Mouse (Mus musculus): ENCODE data around the gene Cga. TPM values are rescaled to one million over a fixed set of nuclear protein-coding genes. Genes with fewer than 3 reads are reported as not detected.
A peak's percentile ranks its signal among the peaks of the same experiment; 100 is the strongest.
"Not testable (repeated sequence)": the region's sequence is repeated elsewhere in the genome, so short reads cannot be mapped to it uniquely, and the experiment has no call there.

Cga gene
- polyA plus RNA-seq, 1 experiment: not detected

DNA sequence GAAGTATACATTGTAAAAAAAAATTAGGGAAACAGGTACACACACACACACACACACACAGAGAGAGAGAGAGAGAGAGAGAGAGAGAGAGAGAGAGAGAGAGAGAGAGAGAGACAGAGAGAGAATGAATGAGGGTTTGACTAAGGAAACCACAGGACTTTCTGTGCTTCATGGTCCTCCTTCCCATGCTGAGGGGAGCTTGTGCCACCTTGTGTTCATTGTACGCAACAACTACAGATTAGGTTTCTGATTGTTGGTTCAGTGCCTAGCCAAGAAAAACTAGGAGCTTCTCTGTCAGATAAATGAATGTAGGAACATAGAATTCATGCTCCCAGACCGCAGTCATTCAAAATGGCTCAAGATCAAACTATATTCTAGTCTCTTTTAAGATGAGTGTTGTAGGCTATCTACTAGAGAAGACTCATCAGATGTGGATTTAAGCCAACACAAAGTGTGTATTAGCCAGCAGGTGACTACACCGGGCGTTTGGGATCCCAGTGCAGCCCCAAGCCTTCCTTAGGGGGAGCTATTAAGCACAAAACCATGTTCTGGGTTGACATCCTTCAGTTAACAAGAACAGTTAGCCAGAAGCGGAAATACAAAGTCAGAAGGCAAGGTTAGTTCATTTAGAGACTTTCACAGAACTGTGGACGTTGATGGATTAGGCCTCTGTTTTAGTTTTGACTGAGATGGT is 28.7 kb downstream of the Cga start:
- 66% methylated on average over 6 of the region's 6 CpGs for WGBS
- Histone ChIP-seq H3K4me3 (replicated peaks; ENCODE audit: control insufficient read depth, low read depth, low read length) (no peak overlapping the region), H3K27ac (ENCODE audit: control insufficient read depth, insufficient read depth, low read depth, low read length, poor library complexity) (no peak overlapping the region), H3K4me1 (ENCODE audit: control insufficient read depth, insufficient read depth, low read length) (no peaks in the 10 kb centered on the region)
- TF ChIP-seq CTCF (IDR thresholded peaks at IDR 0.05; ENCODE audit: control insufficient read depth, insufficient read depth, low read length): peak; percentile 49; the same call in 1 of the 2 replicates
- no peak for TF ChIP-seq POLR2A (IDR thresholded peaks at IDR 0.05; ENCODE audit: borderline replicate concordance, control insufficient read depth, low read depth, low read length)

DNA sequence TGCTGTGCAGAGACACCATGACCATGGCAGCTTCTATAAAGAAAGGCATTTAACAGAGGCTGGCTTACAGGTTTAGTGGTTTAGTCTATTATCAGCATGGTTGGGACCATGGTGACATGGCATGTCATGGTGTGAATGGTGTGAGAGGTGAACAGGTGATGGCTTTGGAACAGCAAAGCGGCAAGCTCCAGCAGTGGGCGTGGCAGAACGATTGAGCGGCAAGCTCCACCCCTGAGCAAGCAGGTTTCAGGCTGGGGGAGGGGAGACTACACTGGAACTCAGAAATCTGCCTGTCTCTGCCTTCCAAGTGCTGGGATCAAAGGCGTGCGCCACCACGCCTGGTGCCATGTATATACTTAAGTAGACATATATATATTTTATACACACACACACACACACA is 34.8 kb downstream of the Cga start:
- not testable (repeated sequence) for H3K4me1 ChIP-seq (ENCODE audit: control insufficient read depth, insufficient read depth, low read length); H3K4me3 ChIP-seq (replicated peaks; ENCODE audit: control insufficient read depth, low read depth, low read length); H3K27ac ChIP-seq (ENCODE audit: control insufficient read depth, insufficient read depth, low read depth, low read length, poor library complexity)
- 86% methylated on average over 7 of the region's 7 CpGs for WGBS

GRCm38 (mm10) chr4:34941046-34941445 is 47.5 kb downstream of the Cga start:
- no peaks in the 10 kb centered on the region for H3K4me1 ChIP-seq (ENCODE audit: control insufficient read depth, insufficient read depth, low read length)
- no peak overlapping the region for H3K27ac ChIP-seq (ENCODE audit: control insufficient read depth, insufficient read depth, low read depth, low read length, poor library complexity)
- 93% methylated on average over 25 of the region's 25 CpGs for WGBS
- H3K4me3 ChIP-seq (replicated peaks; ENCODE audit: control insufficient read depth, low read depth, low read length): no peak overlapping the region
- TF ChIP-seq CTCF (IDR thresholded peaks at IDR 0.05; ENCODE audit: control insufficient read depth, insufficient read depth, low read length) (no peak), POLR2A (IDR thresholded peaks at IDR 0.05; ENCODE audit: borderline replicate concordance, control insufficient read depth, low read depth, low read length) (no peak)

- Histone ChIP-seq H3K27ac (ENCODE audit: control insufficient read depth, insufficient read depth, low read depth, low read length, poor library complexity) (no peak overlapping the region), H3K4me1 (ENCODE audit: control insufficient read depth, insufficient read depth, low read length) (no peaks in the 10 kb centered on the region), H3K4me3 (replicated peaks; ENCODE audit: control insufficient read depth, low read depth, low read length) (no peak overlapping the region)
- no peak for TF ChIP-seq CTCF (IDR thresholded peaks at IDR 0.05; ENCODE audit: control insufficient read depth, insufficient read depth, low read length)
- no peak for TF ChIP-seq POLR2A (IDR thresholded peaks at IDR 0.05; ENCODE audit: borderline replicate concordance, control insufficient read depth, low read depth, low read length)
Measured at GRCm38 (mm10) chr4:34947181-34947580, 53.6 kb downstream of the Cga start.

GRCm38 (mm10) chr4:34953716-34954115 is 60.1 kb downstream of the Cga start:
- H3K27ac ChIP-seq (ENCODE audit: control insufficient read depth, insufficient read depth, low read depth, low read length, poor library complexity): no peak overlapping the region
- H3K4me3 ChIP-seq (replicated peaks; ENCODE audit: control insufficient read depth, low read depth, low read length): no peak overlapping the region
- H3K4me1 ChIP-seq (ENCODE audit: control insufficient read depth, insufficient read depth, low read length): no peaks in the 10 kb centered on the region
- whole genome bisulfite sequencing: 84% methylated on average over 10 of the region's 10 CpGs
- no peak for TF ChIP-seq POLR2A (IDR thresholded peaks at IDR 0.05; ENCODE audit: borderline replicate concordance, control insufficient read depth, low read depth, low read length)
- TF ChIP-seq CTCF (IDR thresholded peaks at IDR 0.05; ENCODE audit: control insufficient read depth, insufficient read depth, low read length): no peak

Other genes with a start within 250 kb of the Cga start
- gene Slc35a1, start 206.3 kb upstream of the Cga start, polyA plus RNA-seq (2011; ENCODE audit: insufficient read depth, insufficient read length, low replicate concordance, missing spikeins): 4.8 and 6.7 TPM in 2 replicates
- not detected in 2 replicates for gene Cfap206, start 163.6 kb upstream of the Cga start, polyA plus RNA-seq (2011; ENCODE audit: insufficient read depth, insufficient read length, low replicate concordance, missing spikeins)
- not detected in 2 replicates for gene Gm136, start 137.5 kb upstream of the Cga start, polyA plus RNA-seq (2011; ENCODE audit: insufficient read depth, insufficient read length, low replicate concordance, missing spikeins)
- 11.6 and 17.2 TPM in 2 replicates for gene Smim8, start 115.4 kb upstream of the Cga start, polyA plus RNA-seq (2011; ENCODE audit: insufficient read depth, insufficient read length, low replicate concordance, missing spikeins)
- 5.6 and 11.0 TPM in 2 replicates for gene Zfp292, start 10.8 kb upstream of the Cga start, polyA plus RNA-seq (2011; ENCODE audit: insufficient read depth, insufficient read length, low replicate concordance, missing spikeins)

Data from bone marrow, adult 2 months (tissue).